Mouse (Mus musculus): Measurements from ENCODE around the gene Agps. TPM values are rescaled to one million over a fixed set of nuclear protein-coding genes. Genes with fewer than 3 reads are reported as not detected.

Agps gene
- polyA plus RNA-seq (2016; fragmentation: Nextera tagmentation; extraction: Ambion mirVana) = 45.1 and 47.8 TPM in 2 replicates

DNA sequence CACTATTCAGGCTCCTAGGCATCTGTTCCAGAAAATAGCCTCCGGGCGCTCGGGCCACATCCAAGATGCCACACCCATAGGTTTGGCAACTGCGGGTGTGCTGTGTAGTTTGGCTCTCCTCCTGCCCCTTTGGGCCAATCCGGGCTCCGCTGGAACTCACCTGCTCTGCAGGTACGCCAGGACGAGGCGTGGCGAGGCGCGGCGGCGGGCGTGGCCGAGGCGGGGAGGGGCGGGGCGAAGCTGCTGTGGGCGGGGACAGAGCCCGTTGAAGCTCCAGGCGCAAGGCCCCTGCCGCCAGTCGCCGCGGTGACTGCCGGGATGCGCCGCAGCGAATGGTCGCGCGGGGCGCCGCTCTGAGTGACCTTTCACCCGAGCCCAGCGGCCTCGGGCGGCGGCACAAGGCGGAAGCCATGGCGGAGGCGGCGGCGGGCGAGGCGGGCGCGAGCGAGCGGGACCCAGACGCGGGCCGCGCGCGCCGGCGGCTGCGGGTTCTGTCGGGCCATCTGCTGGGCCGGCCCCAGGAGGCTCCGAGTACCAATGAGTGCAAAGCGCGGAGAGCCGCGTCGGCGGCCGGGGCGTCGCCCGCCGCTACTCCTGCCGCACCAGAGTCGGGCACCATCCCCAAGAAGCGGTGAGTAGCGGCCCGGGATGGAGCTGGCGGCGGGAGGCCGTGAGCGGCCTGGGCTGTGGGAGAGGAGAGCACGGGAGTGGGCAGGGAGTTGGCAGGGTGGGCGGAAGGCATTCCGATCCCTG lies at the start of gene Agps:
TSS of gene Agps (plus strand) at position 297 of the 753 bp plus-strand sequence.
- peak within 1 kb of the TSS; percentile 81 for H3K27ac ChIP-seq
- H3K4me2 ChIP-seq = peak within 1 kb of the TSS; percentile 77
- H3K27me3 ChIP-seq = no peaks in the 10 kb centered on the region
- H3K36me3 ChIP-seq = no peaks in the 10 kb centered on the region
- WGBS = under 1% methylated on average over 75 of the region's 86 CpGs
- no peaks in the 10 kb centered on the region for H3K9me3 ChIP-seq
- ATAC-seq (ENCODE audit: insufficient number of reproducible peaks, insufficient read depth, low FRiP score, low TSS enrichment, low read depth) = peak; percentile 88
- peak within 1 kb of the TSS; percentile 91 for H3K4me3 ChIP-seq (replicated peaks)
- peaks cover 23% of the 10 kb centered on the region for H3K4me1 ChIP-seq (replicated peaks)
- H3K9ac ChIP-seq (replicated peaks) = peak within 1 kb of the TSS; percentile 88

DNA sequence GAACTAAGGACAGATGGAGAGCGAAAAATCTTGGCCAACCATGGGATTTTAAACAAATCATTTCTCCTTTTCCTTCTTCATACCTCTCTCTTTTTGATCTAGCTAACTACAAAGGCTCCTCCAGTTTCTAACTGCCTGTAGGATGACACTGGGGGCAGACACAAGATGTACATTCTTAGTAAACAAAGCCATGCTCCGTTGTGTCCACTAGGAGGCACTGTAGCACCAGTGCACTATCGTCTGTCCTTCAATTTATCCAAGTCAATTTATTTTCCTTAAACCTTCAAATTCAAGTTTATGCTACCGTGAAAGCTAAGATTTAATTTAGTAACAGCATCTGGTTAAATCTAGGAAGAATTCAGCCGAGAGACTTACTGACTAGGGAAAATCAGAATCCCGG lies 45.9 kb upstream of the Agps start:
- H3K27ac ChIP-seq = no peak overlapping the region
- ATAC-seq (ENCODE audit: insufficient number of reproducible peaks, insufficient read depth, low FRiP score, low TSS enrichment, low read depth) = no peak
- peaks cover 31% of the 10 kb centered on the region for H3K4me1 ChIP-seq (replicated peaks)
- WGBS = 17% methylated on average over 6 of the region's 6 CpGs
- no peaks in the 10 kb centered on the region for H3K36me3 ChIP-seq
- H3K9ac ChIP-seq (replicated peaks) = no peak overlapping the region
- no peak overlapping the region for H3K4me3 ChIP-seq (replicated peaks)
- no peak overlapping the region for H3K4me2 ChIP-seq
- H3K9me3 ChIP-seq = no peaks in the 10 kb centered on the region
- H3K27me3 ChIP-seq = peaks cover 7% of the 10 kb centered on the region; the same call in 1 of the 2 replicates

DNA sequence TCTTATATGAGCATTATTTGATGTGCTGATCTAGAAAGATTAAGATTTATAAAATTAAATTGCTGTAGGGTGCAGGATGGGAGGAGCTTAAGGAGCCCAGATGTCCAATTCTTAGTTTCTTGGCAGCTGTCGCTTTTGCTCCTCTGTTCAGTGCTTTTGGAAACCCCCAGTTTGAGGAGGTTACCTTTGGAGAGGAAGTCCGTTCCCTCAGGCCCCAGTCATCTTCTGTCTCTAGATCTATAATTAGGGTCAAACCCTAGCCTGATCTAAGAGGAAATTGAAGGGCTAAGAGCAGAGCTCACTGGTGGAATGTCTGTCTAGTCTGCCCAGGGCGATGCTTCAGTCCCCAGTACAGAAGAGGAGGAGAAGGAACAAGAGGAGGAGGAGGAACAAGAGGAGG lies 43.5 kb upstream of the Agps start:
- no peak for ATAC-seq (ENCODE audit: insufficient number of reproducible peaks, insufficient read depth, low FRiP score, low TSS enrichment, low read depth)
- Histone ChIP-seq H3K4me1 (replicated peaks) (peaks cover 20% of the 10 kb centered on the region), H3K4me3 (replicated peaks) (no peak overlapping the region), H3K27me3 (peaks cover 7% of the 10 kb centered on the region; the same call in 1 of the 2 replicates), H3K4me2 (no peak overlapping the region), H3K9ac (replicated peaks) (no peak overlapping the region), H3K27ac (no peak overlapping the region), H3K36me3 (no peaks in the 10 kb centered on the region), H3K9me3 (no peaks in the 10 kb centered on the region)
- 68% methylated on average over 3 of the region's 3 CpGs for WGBS

DNA sequence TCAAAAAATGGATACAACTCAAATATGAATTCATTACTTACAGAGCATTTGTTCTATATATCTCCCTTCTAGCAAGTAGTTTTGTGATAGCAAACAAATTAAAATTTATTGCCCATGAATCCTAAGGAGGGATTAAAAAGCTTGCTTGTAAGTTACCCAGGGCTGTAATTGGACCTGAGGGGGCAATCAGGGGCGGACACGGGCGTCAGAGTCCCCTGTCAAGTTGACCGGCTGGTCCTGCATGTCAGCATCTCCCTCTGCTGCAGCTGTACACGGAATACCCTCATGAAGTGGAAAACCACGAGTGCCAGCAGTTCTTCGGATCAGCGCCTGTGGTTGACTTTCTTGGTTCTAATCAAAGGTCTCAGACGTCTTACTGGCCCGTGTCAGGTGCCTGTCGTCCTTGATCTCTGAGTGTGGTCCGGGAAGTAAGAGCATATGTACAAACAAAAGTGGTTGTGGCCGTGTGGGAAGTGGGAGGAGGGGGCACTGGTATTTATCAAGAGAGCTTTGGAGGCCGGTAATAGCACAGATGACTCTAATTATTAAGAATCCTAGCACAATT lies 41.9 kb upstream of the Agps start:
- WGBS = 6% methylated on average over 14 of the region's 14 CpGs
- no peaks in the 10 kb centered on the region for H3K36me3 ChIP-seq
- H3K4me3 ChIP-seq (replicated peaks) = no peak overlapping the region
- H3K9me3 ChIP-seq = no peaks in the 10 kb centered on the region
- no peak overlapping the region for H3K9ac ChIP-seq (replicated peaks)
- H3K4me2 ChIP-seq = peak overlapping the region; percentile 18
- peaks cover 20% of the 10 kb centered on the region for H3K4me1 ChIP-seq (replicated peaks)
- ATAC-seq (ENCODE audit: insufficient number of reproducible peaks, insufficient read depth, low FRiP score, low TSS enrichment, low read depth) = no peak
- no peak overlapping the region for H3K27ac ChIP-seq
- H3K27me3 ChIP-seq = peaks cover 7% of the 10 kb centered on the region; the same call in 1 of the 2 replicates

DNA sequence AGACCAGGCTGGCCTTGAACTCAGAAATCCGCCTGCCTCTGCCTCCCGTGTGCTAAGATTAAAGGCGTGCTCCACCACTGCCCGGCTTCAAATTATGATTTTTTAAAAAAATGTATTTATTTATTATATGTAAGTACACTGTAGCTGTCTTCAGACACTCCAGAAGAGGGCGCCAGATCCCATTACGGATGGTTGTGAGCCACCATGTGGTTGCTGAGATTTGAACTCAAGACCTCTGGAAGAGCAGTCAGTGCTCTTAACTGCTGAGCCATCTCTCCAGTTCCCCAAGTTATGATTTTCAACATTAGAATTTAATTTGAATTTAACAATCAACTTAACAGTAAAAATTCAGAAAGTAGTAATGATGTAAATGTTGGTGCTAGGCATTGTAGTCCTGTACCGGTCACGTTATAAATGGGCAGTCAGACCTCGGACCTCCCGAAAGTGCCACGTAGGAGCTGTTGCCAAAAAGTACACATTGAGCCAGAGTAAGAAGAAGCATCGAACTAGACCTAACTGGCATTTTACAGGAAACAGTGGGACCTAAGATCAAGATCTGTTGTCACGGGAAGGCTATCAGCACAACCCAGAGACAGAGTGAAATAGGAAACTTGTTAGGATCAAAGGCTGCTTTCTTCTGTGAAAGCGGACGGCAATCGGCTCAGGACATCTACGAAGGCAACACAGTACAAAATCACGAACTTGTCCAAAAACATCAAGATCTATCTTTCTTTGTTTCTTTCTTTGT lies 40.2 kb upstream of the Agps start:
- Histone ChIP-seq H3K4me2 (no peak overlapping the region), H3K36me3 (no peaks in the 10 kb centered on the region), H3K9me3 (no peaks in the 10 kb centered on the region), H3K27me3 (peaks cover 7% of the 10 kb centered on the region; the same call in 1 of the 2 replicates), H3K4me3 (replicated peaks) (no peak overlapping the region), H3K4me1 (replicated peaks) (peaks cover 16% of the 10 kb centered on the region), H3K27ac (no peak overlapping the region), H3K9ac (replicated peaks) (no peak overlapping the region)
- ATAC-seq (ENCODE audit: insufficient number of reproducible peaks, insufficient read depth, low FRiP score, low TSS enrichment, low read depth) = no peak
- 71% methylated on average over 18 of the region's 18 CpGs for WGBS

DNA sequence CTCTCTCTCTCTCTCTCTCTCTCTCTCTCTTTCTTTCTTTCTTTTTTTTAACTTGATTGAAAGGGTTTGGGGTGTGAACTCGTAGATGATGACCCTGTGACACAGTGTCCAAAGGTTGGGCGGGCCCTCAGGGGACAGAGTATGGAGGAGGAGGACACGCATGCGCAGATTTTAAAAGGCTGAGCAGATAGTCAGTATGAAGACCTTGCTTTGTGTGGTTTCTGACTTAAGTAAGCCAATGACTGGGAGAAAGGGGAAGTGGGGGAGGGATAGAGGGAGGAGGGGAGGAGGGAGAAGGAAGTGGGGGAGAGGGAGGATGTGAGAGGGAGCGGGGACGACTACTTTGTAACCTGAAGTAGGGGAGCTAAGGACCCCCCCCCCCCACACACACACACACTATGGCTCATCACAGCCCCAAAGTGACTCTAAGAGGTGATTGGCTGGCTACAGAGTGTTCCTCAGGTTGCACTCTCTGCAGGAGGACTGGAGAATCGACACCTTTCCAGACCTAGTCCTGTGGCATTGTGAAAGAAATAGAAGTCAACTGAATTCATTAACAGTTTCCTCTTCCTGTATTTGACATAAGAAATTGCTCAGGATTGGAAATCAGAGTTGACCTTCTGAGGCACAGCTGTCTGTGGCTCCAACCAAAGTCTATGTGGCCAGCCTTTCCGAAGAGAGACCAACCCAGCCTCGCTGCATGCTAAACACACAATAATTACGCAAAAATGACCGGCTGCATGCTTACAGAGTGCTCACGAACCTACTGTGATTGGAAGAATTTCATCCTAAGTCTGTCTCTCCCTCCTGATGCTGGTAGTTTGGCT lies 39.4 kb upstream of the Agps start:
- Histone ChIP-seq H3K9ac (replicated peaks) (no peak overlapping the region), H3K9me3 (no peaks in the 10 kb centered on the region), H3K36me3 (no peaks in the 10 kb centered on the region), H3K27ac (no peak overlapping the region), H3K4me1 (replicated peaks) (peaks cover 16% of the 10 kb centered on the region), H3K27me3 (peaks cover 7% of the 10 kb centered on the region; the same call in 1 of the 2 replicates), H3K4me2 (no peak overlapping the region), H3K4me3 (replicated peaks) (no peak overlapping the region)
- 50% methylated on average over 12 of the region's 12 CpGs for WGBS
- no peak for ATAC-seq (ENCODE audit: insufficient number of reproducible peaks, insufficient read depth, low FRiP score, low TSS enrichment, low read depth)

DNA sequence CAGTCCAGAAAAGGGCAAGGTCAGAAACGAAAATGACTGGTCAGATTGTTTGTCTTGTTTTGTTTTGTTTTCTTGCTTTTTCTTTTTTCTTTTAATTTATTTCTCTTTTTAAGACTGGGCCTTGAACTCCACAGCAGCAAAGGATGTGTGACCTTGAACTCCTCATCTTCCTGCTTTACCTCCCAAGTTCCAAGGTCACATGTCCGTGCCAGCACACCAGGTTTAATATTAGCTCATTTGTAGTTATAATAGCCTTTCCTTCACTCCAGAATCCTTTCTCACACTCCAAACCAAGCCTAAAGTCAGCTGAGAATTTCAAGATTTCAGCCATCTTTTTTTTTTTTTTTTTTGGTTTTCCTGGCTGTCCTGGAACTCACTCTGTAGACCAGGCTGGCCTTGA lies 35.8 kb upstream of the Agps start:
- no peak overlapping the region for H3K9ac ChIP-seq (replicated peaks)
- H3K4me3 ChIP-seq (replicated peaks) = no peak overlapping the region
- H3K4me2 ChIP-seq = no peak overlapping the region
- no peak overlapping the region for H3K27ac ChIP-seq
- WGBS = 73% methylated on average over 2 of the region's 2 CpGs
- no peaks in the 10 kb centered on the region for H3K27me3 ChIP-seq
- no peaks in the 10 kb centered on the region; the same call in 1 of the 2 replicates for H3K4me1 ChIP-seq (replicated peaks)
- no peaks in the 10 kb centered on the region for H3K9me3 ChIP-seq
- H3K36me3 ChIP-seq = no peaks in the 10 kb centered on the region
- ATAC-seq (ENCODE audit: insufficient number of reproducible peaks, insufficient read depth, low FRiP score, low TSS enrichment, low read depth) = no peak

DNA sequence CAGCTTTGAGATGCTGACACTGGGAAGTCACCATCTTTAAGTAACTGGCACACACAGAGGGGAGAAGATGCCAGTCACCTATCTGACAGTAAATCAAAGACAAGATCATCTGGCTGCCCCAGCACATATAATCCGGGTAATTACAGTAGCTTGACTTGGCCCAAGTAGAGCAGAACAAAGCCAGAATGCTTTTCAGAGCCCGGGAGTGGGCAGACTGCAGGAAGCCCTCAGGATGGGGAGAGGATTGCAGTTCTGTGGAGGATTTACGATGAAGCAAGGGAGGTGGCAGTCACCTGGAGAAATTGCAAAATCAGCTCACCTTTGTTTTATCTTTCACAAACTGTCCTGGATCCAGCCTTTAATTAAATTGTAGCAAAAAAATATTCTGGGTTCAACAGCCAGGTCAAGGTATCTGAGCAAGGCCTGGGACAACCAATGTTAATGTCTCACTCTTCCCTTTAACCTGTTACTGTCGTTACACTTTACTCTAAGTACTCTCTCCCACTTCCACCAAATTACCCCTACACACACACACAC lies 33.5 kb upstream of the Agps start:
- Histone ChIP-seq H3K27me3 (no peaks in the 10 kb centered on the region), H3K4me1 (replicated peaks) (peaks cover 5% of the 10 kb centered on the region; the same call in 1 of the 2 replicates), H3K36me3 (no peaks in the 10 kb centered on the region), H3K4me3 (replicated peaks) (no peak overlapping the region), H3K27ac (no peak overlapping the region), H3K9me3 (no peaks in the 10 kb centered on the region), H3K4me2 (no peak overlapping the region), H3K9ac (replicated peaks) (no peak overlapping the region)
- no peak for ATAC-seq (ENCODE audit: insufficient number of reproducible peaks, insufficient read depth, low FRiP score, low TSS enrichment, low read depth)
- WGBS = 51% methylated on average over 4 of the region's 4 CpGs

DNA sequence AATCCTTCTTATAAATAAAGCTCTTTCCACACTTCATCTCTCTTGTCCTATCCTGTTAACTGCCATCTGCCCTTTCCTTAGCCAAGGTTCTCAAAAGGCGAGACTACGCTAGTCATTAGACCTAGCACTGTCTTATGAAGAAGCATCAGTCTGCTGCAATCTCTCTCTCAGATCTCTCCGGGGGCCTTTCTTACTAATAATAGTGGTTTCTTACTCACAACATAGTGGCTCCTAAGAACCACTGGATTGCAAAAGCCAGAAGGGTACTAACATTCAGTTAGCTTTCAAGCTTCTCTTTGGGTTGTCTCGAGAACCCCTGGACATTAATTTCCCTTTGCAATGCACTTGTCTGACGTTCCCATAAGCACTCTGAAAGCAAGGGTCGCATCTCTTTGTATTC lies 26.2 kb upstream of the Agps start:
- no peaks in the 10 kb centered on the region for H3K36me3 ChIP-seq
- no peak overlapping the region for H3K4me3 ChIP-seq (replicated peaks)
- H3K4me1 ChIP-seq (replicated peaks) = peaks cover 5% of the 10 kb centered on the region; the same call in 1 of the 2 replicates
- H3K27me3 ChIP-seq = no peaks in the 10 kb centered on the region
- no peaks in the 10 kb centered on the region for H3K9me3 ChIP-seq
- H3K4me2 ChIP-seq = no peak overlapping the region
- WGBS = 90% methylated on average over 6 of the region's 6 CpGs
- H3K9ac ChIP-seq (replicated peaks) = no peak overlapping the region
- no peak for ATAC-seq (ENCODE audit: insufficient number of reproducible peaks, insufficient read depth, low FRiP score, low TSS enrichment, low read depth)
- H3K27ac ChIP-seq = no peak overlapping the region

DNA sequence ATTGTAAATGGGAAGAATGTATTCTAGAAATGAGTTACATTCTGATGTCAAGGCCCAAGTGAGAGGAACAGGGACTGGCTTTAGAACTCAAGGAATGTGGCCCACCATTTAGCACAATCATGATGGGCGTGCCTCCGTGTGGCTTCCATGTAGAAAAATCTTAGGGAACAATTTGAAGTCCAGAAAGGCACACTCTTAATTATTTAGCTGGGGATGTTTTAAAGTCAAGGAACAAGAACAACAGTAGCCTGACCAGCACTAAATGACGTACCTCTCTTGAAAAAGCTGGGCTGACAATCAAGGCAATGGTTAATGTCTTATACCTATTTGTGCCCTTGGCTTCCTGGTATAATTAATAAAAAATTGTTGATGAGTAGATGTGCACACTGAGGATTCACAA lies 25.1 kb upstream of the Agps start:
- ATAC-seq (ENCODE audit: insufficient number of reproducible peaks, insufficient read depth, low FRiP score, low TSS enrichment, low read depth) = no peak
- H3K27me3 ChIP-seq = no peaks in the 10 kb centered on the region
- H3K36me3 ChIP-seq = no peaks in the 10 kb centered on the region
- WGBS = 91% methylated on average over 3 of the region's 3 CpGs
- H3K9ac ChIP-seq (replicated peaks) = no peak overlapping the region
- no peak overlapping the region for H3K27ac ChIP-seq
- H3K4me1 ChIP-seq (replicated peaks) = peaks cover 4% of the 10 kb centered on the region; the same call in 1 of the 2 replicates
- no peak overlapping the region for H3K4me3 ChIP-seq (replicated peaks)
- no peak overlapping the region for H3K4me2 ChIP-seq
- H3K9me3 ChIP-seq = no peaks in the 10 kb centered on the region

Measured in limb, embryonic 12.5 days (tissue).